Mouse (Mus musculus) thymus, adult 2 months (tissue): ENCODE results near the gene Rras.

ENCODE experiments used
- CTCF ChIP-seq: fragments of 200-500 bp; IDR thresholded peaks from 2 replicates; pipeline ENCODE4 v1.5.1; 2012; ENCODE audit warnings: mild to moderate bottlenecking, control low read depth, low read length, moderate library complexity, borderline replicate concordance; ENCODE audit not compliant: control insufficient read depth, poor library complexity, insufficient read depth; ENCODE audit errors: extremely low read depth
- POLR2A ChIP-seq: fragments of 200-500 bp; IDR thresholded peaks from 2 replicates; pipeline ENCODE4 v1.6.1; 2012; ENCODE audit warnings: mild to moderate bottlenecking, low read length, control low read depth, moderate library complexity; ENCODE audit not compliant: control insufficient read depth, poor library complexity, insufficient read depth; ENCODE audit errors: extremely low read depth

DNA sequence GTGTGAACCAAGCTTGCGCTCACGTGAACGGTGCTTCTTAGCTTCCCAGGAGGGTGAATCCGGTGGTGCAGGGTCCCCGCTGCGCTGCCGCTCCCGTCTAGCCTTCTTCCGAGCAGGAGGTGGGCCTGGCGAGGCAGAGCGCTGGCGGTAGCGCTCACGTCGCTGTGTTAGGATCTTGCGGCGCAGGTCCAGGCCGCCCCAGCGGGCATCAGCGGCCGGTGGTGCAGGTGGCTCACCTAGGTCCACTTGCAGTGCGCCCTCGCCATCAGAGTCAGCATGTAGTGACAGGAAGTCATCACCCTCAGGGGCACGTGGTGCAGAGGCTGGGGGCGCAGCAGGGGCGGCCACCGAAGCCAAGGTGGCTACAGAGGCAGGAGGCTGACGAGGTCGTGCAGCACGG is 9.9 kb upstream of the Rras start:
- TF ChIP-seq POLR2A (no peak), CTCF (no peak)
